Mouse (Mus musculus): ENCODE data around the gene Abca8b.
"Not testable (repeated sequence)": the region's sequence is repeated elsewhere in the genome, so short reads cannot be mapped to it uniquely, and the experiment has no call there.

- TF ChIP-seq CTCF (IDR thresholded peaks at IDR 0.05; ENCODE audit: control insufficient read depth, insufficient read depth, insufficient replicate concordance, low read depth, low read length); POLR2A (IDR thresholded peaks at IDR 0.05; ENCODE audit: control insufficient read depth, low read depth, low read length): not testable (repeated sequence)
Measured at GRCm38 (mm10) chr11:109933207-109933606, 62.4 kb downstream of the Abca8b start.

Data from testis, adult 2 months (tissue).